Mouse (Mus musculus) embryonic facial prominence, embryonic 15.5 days (tissue): ENCODE results near the gene Tprn. TPM values are rescaled to one million over a fixed set of nuclear protein-coding genes. Genes with fewer than 3 reads are reported as not detected.

Experiments
- ATAC-seq: fragments of 200-750 bp; cut with Nextera tagmentation; 2 replicates; pipeline ENCODE4 v1.8.0; 2017; ENCODE audit warnings: low read depth, moderate TSS enrichment; ENCODE audit not compliant: insufficient number of reproducible peaks, low FRiP score, low TSS enrichment
- H3K27ac ChIP-seq: fragments of 300-500 bp; sonication (generic); replicated peaks from 2 replicates; pipeline ENCODE4 v1.5.1; 2015; ENCODE audit warnings: mild to moderate bottlenecking, inconsistent platforms
- H3K27me3 ChIP-seq: fragments of 300-500 bp; sonication (generic); 2 replicates; pipeline ENCODE4 v1.6.1; 2015; ENCODE audit warnings: inconsistent platforms
- H3K36me3 ChIP-seq: fragments of 300-500 bp; sonication (generic); 2 replicates; pipeline ENCODE4 v1.6.1; 2015; ENCODE audit warnings: mild to moderate bottlenecking, inconsistent platforms
- H3K4me1 ChIP-seq: fragments of 300-500 bp; sonication (generic); 2 replicates; pipeline ENCODE4 v1.6.1; 2015; ENCODE audit warnings: inconsistent platforms
- H3K4me2 ChIP-seq: fragments of 300-500 bp; sonication (generic); replicated peaks from 2 replicates; pipeline ENCODE4 v1.6.1; 2015; ENCODE audit warnings: mild to moderate bottlenecking, inconsistent platforms
- H3K4me3 ChIP-seq: fragments of 300-500 bp; sonication (generic); replicated peaks from 2 replicates; pipeline ENCODE4 v1.5.1; 2015; ENCODE audit warnings: mild to moderate bottlenecking, inconsistent platforms
- H3K9ac ChIP-seq: fragments of 300-500 bp; sonication (generic); 2 replicates; pipeline ENCODE4 v1.6.1; 2015; ENCODE audit warnings: inconsistent platforms
- H3K9me3 ChIP-seq: fragments of 300-500 bp; sonication (generic); replicated peaks from 2 replicates; pipeline ENCODE4 v1.6.1; 2016; ENCODE audit warnings: inconsistent platforms
- WGBS: fragments of 180-500 bp; shearing (Covaris S2); methylation state at CpG from one replicate; pipeline ENCODE4 v1.1.7; 2015; 5-methylcytosine and 5-hydroxymethylcytosine counted together
- polyA plus RNA-seq: library from polyadenylated mRNA; unstranded; fragments of >200 nt; fragmentation: Nextera tagmentation; extraction: Ambion mirVana; gene quantifications from 2 replicates; pipeline ENCODE4 v1.2.1, GENCODE M21; 2015

Gene Tprn
- polyA plus RNA-seq, 1 experiment from 2014 or later = 10.2 TPM

DNA sequence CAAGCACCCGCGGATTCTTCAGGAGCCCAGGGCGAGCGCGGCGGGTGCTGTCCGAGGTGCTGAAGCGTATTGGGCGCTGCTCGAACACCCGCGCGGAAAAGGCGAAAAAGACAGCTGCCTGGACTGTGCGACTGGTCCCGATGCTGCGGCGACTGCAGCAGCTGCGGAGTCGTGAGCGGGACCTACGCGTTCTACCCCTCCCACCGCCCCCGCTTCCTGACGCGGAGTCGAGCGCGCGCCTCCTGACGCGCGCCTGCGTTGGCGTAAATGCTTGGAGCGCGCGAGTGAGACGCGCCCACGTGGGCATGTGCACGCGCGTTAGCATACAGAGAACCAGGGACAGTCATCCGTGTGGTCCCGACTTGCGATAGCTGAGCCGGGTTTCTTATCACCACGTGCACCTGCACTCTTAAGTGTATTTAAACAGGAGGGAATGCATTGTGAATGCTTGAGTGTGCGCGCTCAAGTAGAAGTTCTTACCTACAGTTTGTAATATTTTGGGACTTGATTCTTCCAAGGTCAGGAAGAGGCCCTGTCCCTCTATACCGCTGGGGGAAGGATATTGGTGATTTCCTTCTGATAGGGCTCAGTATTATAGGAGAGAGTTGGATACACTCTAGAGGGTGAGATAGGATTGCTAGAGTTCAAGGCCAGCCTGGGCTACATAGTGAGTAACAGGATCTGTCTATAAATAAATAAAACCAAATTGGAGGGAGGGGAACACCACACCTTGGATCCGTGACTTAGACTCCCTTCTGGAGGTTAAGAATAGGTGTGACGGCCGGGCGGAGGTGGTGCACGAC, 56.8 kb downstream of the Tprn start, which contains the start of gene Grin1:
TSS of gene Grin1 (minus strand) at position 217 of the 803 bp plus-strand sequence.
- H3K4me1 ChIP-seq = peaks cover 10% of the 10 kb centered on the region
- H3K27ac ChIP-seq = no peak within 1 kb of the TSS
- H3K9me3 ChIP-seq = no peaks in the 10 kb centered on the region
- no peaks in the 10 kb centered on the region for H3K36me3 ChIP-seq
- ATAC-seq = 0 out of 2 replicates have a peak, but pooled peaks have one; percentile 40
- H3K4me3 ChIP-seq = peak within 1 kb of the TSS; percentile 34
- peaks cover 69% of the 10 kb centered on the region for H3K27me3 ChIP-seq
- H3K4me2 ChIP-seq = peak within 1 kb of the TSS; percentile 62
- no peak within 1 kb of the TSS for H3K9ac ChIP-seq
- WGBS = 9% methylated on average over 58 of the region's 58 CpGs

Other genes starting within 250 kb of the Tprn start
- gene Nsmf, start 208.3 kb upstream of the Tprn start, polyA plus RNA-seq = 93.0 and 97.2 TPM in 2 replicates
- gene Entpd8, start 182.3 kb upstream of the Tprn start, polyA plus RNA-seq = not detected in 2 replicates
- gene Noxa1, start 167.5 kb upstream of the Tprn start, polyA plus RNA-seq = 0.37 and 0.39 TPM in 2 replicates
- 26.8 and 26.9 TPM in 2 replicates for gene Nrarp, start 81.9 kb upstream of the Tprn start, polyA plus RNA-seq
- 9.3 and 10.5 TPM in 2 replicates for gene Tor4a, start 65.7 kb upstream of the Tprn start, polyA plus RNA-seq
- 114 and 115 TPM in 2 replicates for gene Nelfb, start 51.1 kb upstream of the Tprn start, polyA plus RNA-seq
- not detected in 2 replicates for gene Stpg3, start 48.0 kb upstream of the Tprn start, polyA plus RNA-seq
- gene Fam166a, start 43.9 kb upstream of the Tprn start, polyA plus RNA-seq = 0.77 TPM in 1 of 2 replicates, not detected in the other
- 590 and 660 TPM in 2 replicates for gene Tubb4b, start 37.9 kb upstream of the Tprn start, polyA plus RNA-seq
- not detected in 2 replicates for gene Slc34a3, start 28.3 kb upstream of the Tprn start, polyA plus RNA-seq
- 0.20 and 0.24 TPM in 2 replicates for gene Rnf224, start 25.8 kb upstream of the Tprn start, polyA plus RNA-seq
- gene Rnf208, start 20.4 kb upstream of the Tprn start, polyA plus RNA-seq = 18.4 and 22.9 TPM in 2 replicates
- 53.3 and 54.0 TPM in 2 replicates for gene Cysrt1, start 20.2 kb upstream of the Tprn start, polyA plus RNA-seq
- 8.2 and 9.4 TPM in 2 replicates for gene AL732309.1, start 15.8 kb upstream of the Tprn start, polyA plus RNA-seq
- 23.8 and 25.6 TPM in 2 replicates for gene Tmem203, start 7.2 kb upstream of the Tprn start, polyA plus RNA-seq
- gene Ssna1, start 9.8 kb downstream of the Tprn start, polyA plus RNA-seq = 258 and 263 TPM in 2 replicates
- 134 and 136 TPM in 2 replicates for gene Anapc2, start 9.9 kb downstream of the Tprn start, polyA plus RNA-seq
- not detected in 2 replicates for gene Tmem210, start 25.5 kb downstream of the Tprn start, polyA plus RNA-seq
- 4.9 and 5.2 TPM in 2 replicates for gene Lrrc26, start 27.3 kb downstream of the Tprn start, polyA plus RNA-seq
- gene Grin1, start 56.6 kb downstream of the Tprn start, polyA plus RNA-seq = 0.33 and 0.71 TPM in 2 replicates
- 54.4 and 55.5 TPM in 2 replicates for gene Man1b1, start 69.7 kb downstream of the Tprn start, polyA plus RNA-seq
- gene Dpp7, start 93.7 kb downstream of the Tprn start, polyA plus RNA-seq = 24.6 and 25.5 TPM in 2 replicates
- 18.4 and 21.7 TPM in 2 replicates for gene Uap1l1, start 103.1 kb downstream of the Tprn start, polyA plus RNA-seq
- gene Sapcd2, start 109.7 kb downstream of the Tprn start, polyA plus RNA-seq = 29.2 and 32.8 TPM in 2 replicates
- gene Entpd2, start 133.3 kb downstream of the Tprn start, polyA plus RNA-seq = 7.4 and 9.0 TPM in 2 replicates
- gene Npdc1, start 136.7 kb downstream of the Tprn start, polyA plus RNA-seq = 64.9 and 67.8 TPM in 2 replicates
- 0.08 and 0.20 TPM in 2 replicates for gene Fut7, start 160.6 kb downstream of the Tprn start, polyA plus RNA-seq
- 4.0 and 4.1 TPM in 2 replicates for gene Abca2, start 166.1 kb downstream of the Tprn start, polyA plus RNA-seq
- gene Clic3, start 194.2 kb downstream of the Tprn start, polyA plus RNA-seq = 72.8 and 75.5 TPM in 2 replicates
- 48.7 and 49.1 TPM in 2 replicates for gene Paxx, start 198.5 kb downstream of the Tprn start, polyA plus RNA-seq
- 18.7 and 20.8 TPM in 2 replicates for gene Ptgds, start 207.4 kb downstream of the Tprn start, polyA plus RNA-seq
- gene Lcn12, start 231.3 kb downstream of the Tprn start, polyA plus RNA-seq = not detected in 2 replicates
- 81.2 and 96.3 TPM in 2 replicates for gene Fbxw5, start 238.1 kb downstream of the Tprn start, polyA plus RNA-seq
- 5.6 and 7.2 TPM in 2 replicates for gene C8g, start 239.1 kb downstream of the Tprn start, polyA plus RNA-seq